Mouse (Mus musculus): ENCODE measurements around the gene Gm17087.

The Gm17087 gene

GRCm38 (mm10) chr17:8566850-8567249 is at the start of gene Gm17087:
Gene Gm17087, minus strand, starts transcription at chr17:8566950.
- in situ Hi-C loops (cut with MboI; ENCODE audit: low sequenced_read_pairs), result no loop called here

GRCm38 (mm10) chr17:8613882-8614551 is 47.3 kb upstream of the Gm17087 start:
- in situ Hi-C loops (cut with MboI; ENCODE audit: low sequenced_read_pairs), result loop anchor here (10.0 kb wide), 1 partner anchor 321 kb away; no protein-coding TSS in a partner anchor

GRCm38 (mm10) chr17:8611916-8612315 is 45.2 kb upstream of the Gm17087 start:
- in situ Hi-C loops (cut with MboI; ENCODE audit: low sequenced_read_pairs), result loop anchor here (10.0 kb wide), 1 partner anchor 323 kb away; no protein-coding TSS in a partner anchor

- in situ Hi-C loops (cut with MboI; ENCODE audit: low sequenced_read_pairs), result no loop called here
Observed at GRCm38 (mm10) chr17:8606695-8607094, 39.9 kb upstream of the Gm17087 start.

GRCm38 (mm10) chr17:8605921-8606320 is 39.2 kb upstream of the Gm17087 start:
- in situ Hi-C loops (cut with MboI; ENCODE audit: low sequenced_read_pairs), result no loop called here

GRCm38 (mm10) chr17:8602976-8603375 is 36.2 kb upstream of the Gm17087 start:
- in situ Hi-C loops (cut with MboI; ENCODE audit: low sequenced_read_pairs), result no loop called here

- in situ Hi-C loops (cut with MboI; ENCODE audit: low sequenced_read_pairs), result loop anchor here (10.0 kb wide), 1 partner anchor 133 kb away; no protein-coding TSS in a partner anchor
Observed at GRCm38 (mm10) chr17:8597790-8598189, 31.0 kb upstream of the Gm17087 start.

GRCm38 (mm10) chr17:8592427-8593277 is 25.9 kb upstream of the Gm17087 start:
- in situ Hi-C loops (cut with MboI; ENCODE audit: low sequenced_read_pairs), result loop anchor here (10.0 kb wide), 1 partner anchor 128 kb away; no protein-coding TSS in a partner anchor

- in situ Hi-C loops (cut with MboI; ENCODE audit: low sequenced_read_pairs), result no loop called here
Observed at GRCm38 (mm10) chr17:8581579-8581978, 14.8 kb upstream of the Gm17087 start.

GRCm38 (mm10) chr17:8580360-8580759 is 13.6 kb upstream of the Gm17087 start:
- in situ Hi-C loops (cut with MboI; ENCODE audit: low sequenced_read_pairs), result no loop called here

GRCm38 (mm10) chr17:8573542-8574260 is 7.0 kb upstream of the Gm17087 start:
- in situ Hi-C loops (cut with MboI; ENCODE audit: low sequenced_read_pairs), result no loop called here

- in situ Hi-C loops (cut with MboI; ENCODE audit: low sequenced_read_pairs), result no loop called here
Observed at GRCm38 (mm10) chr17:8562886-8563280, 3.9 kb downstream of the Gm17087 start.

GRCm38 (mm10) chr17:8562101-8562885 is 4.5 kb downstream of the Gm17087 start:
- in situ Hi-C loops (cut with MboI; ENCODE audit: low sequenced_read_pairs), result no loop called here

- in situ Hi-C loops (cut with MboI; ENCODE audit: low sequenced_read_pairs), result no loop called here
Observed at GRCm38 (mm10) chr17:8557926-8558325, 8.8 kb downstream of the Gm17087 start.

GRCm38 (mm10) chr17:8556223-8556622 is 10.5 kb downstream of the Gm17087 start:
- in situ Hi-C loops (cut with MboI; ENCODE audit: low sequenced_read_pairs), result no loop called here

GRCm38 (mm10) chr17:8555785-8556184 is 11.0 kb downstream of the Gm17087 start:
- in situ Hi-C loops (cut with MboI; ENCODE audit: low sequenced_read_pairs), result no loop called here

- in situ Hi-C loops (cut with MboI; ENCODE audit: low sequenced_read_pairs), result no loop called here
Observed at GRCm38 (mm10) chr17:8554219-8554618, 12.5 kb downstream of the Gm17087 start.

GRCm38 (mm10) chr17:8553601-8554000 is 13.1 kb downstream of the Gm17087 start:
- in situ Hi-C loops (cut with MboI; ENCODE audit: low sequenced_read_pairs), result no loop called here

GRCm38 (mm10) chr17:8552346-8553035 is 14.3 kb downstream of the Gm17087 start:
- in situ Hi-C loops (cut with MboI; ENCODE audit: low sequenced_read_pairs), result no loop called here

- in situ Hi-C loops (cut with MboI; ENCODE audit: low sequenced_read_pairs), result no loop called here
Observed at GRCm38 (mm10) chr17:8551641-8552040, 15.1 kb downstream of the Gm17087 start.

All from CH12F3 (cell line).